Mouse (Mus musculus): ENCODE data around the gene Disp3.

The Disp3 gene

GRCm38 (mm10) chr4:148288055-148288549 is 337 bp upstream of the Disp3 start:
- DNase-seq, result peak; percentile 20 to 26

GRCm38 (mm10) chr4:148287041-148287440 is 724 bp downstream of the Disp3 start:
- DNase-seq, result no peak

- DNase-seq, result no peak
These were observed 1.3 kb downstream of the Disp3 start for GRCm38 (mm10) chr4:148286226-148287031.

GRCm38 (mm10) chr4:148284219-148284618 is 3.5 kb downstream of the Disp3 start:
- DNase-seq, result no peak

GRCm38 (mm10) chr4:148276816-148277491 is 10.8 kb downstream of the Disp3 start:
- no peak for DNase-seq

GRCm38 (mm10) chr4:148274671-148275070 is 13.1 kb downstream of the Disp3 start:
- DNase-seq, result no peak

- no peak for DNase-seq
These were observed 14.5 kb downstream of the Disp3 start for GRCm38 (mm10) chr4:148273229-148273628.

- no peak for DNase-seq
These were observed 16.1 kb downstream of the Disp3 start for GRCm38 (mm10) chr4:148271656-148272055.

GRCm38 (mm10) chr4:148266973-148267507 is 20.7 kb downstream of the Disp3 start:
- no peak for DNase-seq

GRCm38 (mm10) chr4:148259941-148260340 is 27.8 kb downstream of the Disp3 start:
- DNase-seq, result no peak

- DNase-seq, result no peak
These were observed 38.4 kb downstream of the Disp3 start for GRCm38 (mm10) chr4:148249341-148249740.

GRCm38 (mm10) chr4:148240387-148240786 is 47.4 kb downstream of the Disp3 start:
- no peak for DNase-seq

GRCm38 (mm10) chr4:148239474-148240130 is 48.2 kb downstream of the Disp3 start:
- no peak for DNase-seq

GRCm38 (mm10) chr4:148238919-148239318 is 48.8 kb downstream of the Disp3 start:
- no peak for DNase-seq

GRCm38 (mm10) chr4:148238218-148238617 is 49.5 kb downstream of the Disp3 start:
- DNase-seq, result no peak

GRCm38 (mm10) chr4:148236664-148237063 is 51.1 kb downstream of the Disp3 start:
- DNase-seq, result no peak

- DNase-seq, result no peak
These were observed 54.7 kb downstream of the Disp3 start for GRCm38 (mm10) chr4:148233061-148233460.

GRCm38 (mm10) chr4:148232615-148233014 is 55.1 kb downstream of the Disp3 start:
- no peak for DNase-seq

GRCm38 (mm10) chr4:148232124-148232523 is 55.6 kb downstream of the Disp3 start:
- DNase-seq, result no peak

- no peak for DNase-seq
These were observed 58.1 kb downstream of the Disp3 start for GRCm38 (mm10) chr4:148229646-148230045.

- no peak for DNase-seq
These were observed 64.8 kb downstream of the Disp3 start for GRCm38 (mm10) chr4:148222983-148223382.

GRCm38 (mm10) chr4:148220656-148221055 is 67.1 kb downstream of the Disp3 start:
- DNase-seq, result no peak

- no peak for DNase-seq
These were observed 69.5 kb downstream of the Disp3 start for GRCm38 (mm10) chr4:148218238-148218637.

Measured in B cell, adult 2 months (primary cell).